Mouse (Mus musculus): ENCODE measurements around the gene H2-Ob. TPM values are rescaled to one million over a fixed set of nuclear protein-coding genes. Genes with fewer than 3 reads are reported as not detected.
A peak's percentile ranks its signal among the peaks of the same experiment; 100 is the strongest.

H2-Ob gene
- total RNA-seq (2022), result 1 to 10 TPM in 2 of 4 experiments, under 1 TPM in 1, not detected in 1; 0.69 to 3.3 (median 1.8) TPM

GRCm38 (mm10) chr17:34238706-34239105, at the start of gene H2-Ob:
Gene H2-Ob (plus strand): TSS chr17:34238903.
- no peak for DNase-seq (ENCODE audit: low spot score in 2 of 2)

DNA sequence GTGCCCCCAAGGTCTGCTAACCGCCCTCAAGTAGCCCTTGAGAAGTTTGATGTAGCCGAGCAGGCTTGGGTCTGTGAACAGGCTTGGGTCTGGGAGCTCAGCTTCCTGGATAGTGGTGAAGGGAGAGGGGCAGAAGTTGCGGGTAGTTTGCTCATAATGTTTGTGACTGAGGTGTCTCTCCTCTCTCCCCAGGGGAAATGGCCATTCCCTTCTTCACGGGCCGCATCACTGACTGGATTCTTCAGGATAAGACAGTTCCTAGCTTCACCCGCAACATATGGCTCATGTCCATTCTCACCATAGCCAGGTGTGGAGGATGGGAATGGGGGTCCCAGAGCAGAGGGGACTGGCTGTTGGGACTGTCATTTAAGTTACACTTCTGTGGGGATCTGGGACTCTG, 49.7 kb upstream of the H2-Ob start:
- DNase-seq (ENCODE audit: low spot score in 2 of 2), result no peak

DNA sequence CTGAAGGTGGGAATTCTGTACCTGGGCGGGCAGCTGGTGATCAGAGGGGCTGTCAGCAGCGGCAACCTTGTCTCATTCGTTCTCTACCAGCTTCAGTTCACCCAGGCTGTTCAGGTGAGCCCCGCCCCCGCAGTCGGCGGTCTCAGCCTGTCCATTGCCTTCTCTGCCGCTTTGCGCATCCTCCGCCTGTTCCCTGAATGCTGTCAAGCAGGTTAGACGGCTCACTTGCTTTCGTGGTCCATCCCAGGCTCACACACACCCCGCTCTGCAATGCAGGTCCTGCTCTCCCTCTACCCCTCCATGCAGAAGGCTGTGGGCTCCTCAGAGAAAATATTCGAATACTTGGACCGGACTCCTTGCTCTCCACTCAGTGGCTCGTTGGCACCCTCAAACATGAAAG, 45.9 kb upstream of the H2-Ob start:
- no peak for DNase-seq (ENCODE audit: low spot score in 2 of 2)

DNA sequence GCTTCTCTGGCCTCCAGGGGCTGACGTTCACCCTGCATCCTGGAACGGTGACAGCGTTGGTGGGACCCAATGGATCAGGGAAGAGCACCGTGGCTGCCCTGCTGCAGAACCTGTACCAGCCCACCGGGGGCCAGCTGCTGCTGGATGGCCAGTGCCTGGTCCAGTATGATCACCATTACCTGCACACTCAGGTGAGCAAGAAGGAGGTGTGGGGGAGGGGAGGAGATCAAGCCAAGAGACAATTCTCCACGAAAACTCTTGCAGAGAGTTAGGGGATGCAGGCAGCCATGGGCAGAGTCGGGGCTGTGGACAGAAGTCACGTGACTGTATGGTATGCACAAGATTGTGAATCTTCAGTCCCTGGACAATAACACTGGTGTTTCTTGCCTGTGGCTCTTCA, 45.2 kb upstream of the H2-Ob start:
- DNase-seq (ENCODE audit: low spot score in 2 of 2), result no peak

GRCm38 (mm10) chr17:34194723-34195122, 44.0 kb upstream of the H2-Ob start:
- DNase-seq (ENCODE audit: low spot score in 2 of 2), result no peak

- DNase-seq (ENCODE audit: low spot score in 2 of 2), result no peak
Measured at GRCm38 (mm10) chr17:34196491-34196890, 42.2 kb upstream of the H2-Ob start.

- DNase-seq (ENCODE audit: low spot score in 2 of 2), result peak; percentile 82 to 83
Measured at GRCm38 (mm10) chr17:34196941-34197894, 41.5 kb upstream of the H2-Ob start, which contains the start of gene Psmb8. Gene Psmb8 (plus strand): TSS chr17:34197721.

GRCm38 (mm10) chr17:34197904-34198520, 40.7 kb upstream of the H2-Ob start:
- DNase-seq (ENCODE audit: low spot score in 2 of 2), result no peak

- no peak for DNase-seq (ENCODE audit: low spot score in 2 of 2)
Measured at GRCm38 (mm10) chr17:34198521-34198912, 40.2 kb upstream of the H2-Ob start.

- DNase-seq (ENCODE audit: low spot score in 2 of 2), result no peak
Measured at GRCm38 (mm10) chr17:34199050-34199619, 39.6 kb upstream of the H2-Ob start.

DNA sequence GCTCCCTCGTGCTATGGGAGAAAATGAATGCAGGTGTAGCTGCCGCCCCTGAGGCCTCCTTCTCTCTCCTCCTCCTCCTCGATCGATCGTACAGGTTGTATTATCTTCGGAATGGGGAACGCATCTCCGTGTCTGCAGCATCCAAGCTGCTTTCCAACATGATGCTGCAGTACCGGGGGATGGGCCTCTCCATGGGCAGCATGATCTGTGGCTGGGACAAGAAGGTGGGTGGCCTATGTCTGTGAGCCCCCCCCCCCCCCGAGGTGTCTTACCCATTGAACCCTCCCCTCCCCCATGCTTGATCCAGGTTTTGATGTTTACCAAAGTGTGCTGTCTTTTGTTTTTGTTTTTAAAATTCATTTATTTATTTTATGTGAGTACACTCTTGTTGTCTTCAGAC, 38.7 kb upstream of the H2-Ob start:
- DNase-seq (ENCODE audit: low spot score in 2 of 2), result no peak

GRCm38 (mm10) chr17:34200772-34201505, 37.8 kb upstream of the H2-Ob start:
- no peak for DNase-seq (ENCODE audit: low spot score in 2 of 2)

GRCm38 (mm10) chr17:34201506-34202055, 37.1 kb upstream of the H2-Ob start:
- no peak for DNase-seq (ENCODE audit: low spot score in 2 of 2)

- DNase-seq (ENCODE audit: low spot score in 2 of 2), result no peak
Measured at GRCm38 (mm10) chr17:34202760-34203442, 35.8 kb upstream of the H2-Ob start.

- no peak for DNase-seq (ENCODE audit: low spot score in 2 of 2)
Measured at GRCm38 (mm10) chr17:34203444-34203843, 35.3 kb upstream of the H2-Ob start, which contains the start of gene Tap2. Gene Tap2 (plus strand): TSS chr17:34203527.

- DNase-seq (ENCODE audit: low spot score in 2 of 2), result peak; percentile 60 to 85
Measured at GRCm38 (mm10) chr17:34204303-34205010, 34.2 kb upstream of the H2-Ob start.

GRCm38 (mm10) chr17:34205021-34205745, 33.5 kb upstream of the H2-Ob start:
- no peak for DNase-seq (ENCODE audit: low spot score in 2 of 2)

GRCm38 (mm10) chr17:34205746-34206176, 32.9 kb upstream of the H2-Ob start:
- DNase-seq (ENCODE audit: low spot score in 2 of 2), result no peak

GRCm38 (mm10) chr17:34206731-34207130, 32.0 kb upstream of the H2-Ob start:
- no peak for DNase-seq (ENCODE audit: low spot score in 2 of 2)
